Mouse (Mus musculus) bone marrow, adult 2 months (tissue): ENCODE results near the gene Sppl3. TPM values are rescaled to one million over a fixed set of nuclear protein-coding genes. Genes with fewer than 3 reads are reported as not detected.
"Not testable (repeated sequence)": the region's sequence is repeated elsewhere in the genome, so short reads cannot be mapped to it uniquely, and the experiment has no call there.

Source experiments
- H3K27ac ChIP-seq: fragments of 200-500 bp; 2 replicates; pipeline ENCODE4 v1.5.1; 2012; ENCODE audit warnings: low read depth, mild to moderate bottlenecking, control low read depth, inconsistent platforms, low read length; ENCODE audit not compliant: control insufficient read depth, poor library complexity, insufficient read depth
- H3K4me1 ChIP-seq: fragments of 200-500 bp; 2 replicates; pipeline ENCODE4 v1.6.1; 2011; ENCODE audit warnings: low read length; ENCODE audit not compliant: control insufficient read depth, insufficient read depth
- H3K4me3 ChIP-seq: fragments of 200-500 bp; replicated peaks from 2 replicates; pipeline ENCODE3; 2011; ENCODE audit warnings: mild to moderate bottlenecking, low read depth, low read length, control low read depth; ENCODE audit not compliant: control insufficient read depth
- CTCF ChIP-seq: fragments of 200-500 bp; IDR thresholded peaks from 2 replicates; pipeline ENCODE4 v1.5.1; 2011; ENCODE audit warnings: low read length, control low read depth; ENCODE audit not compliant: control insufficient read depth, insufficient read depth
- POLR2A ChIP-seq: fragments of 200-500 bp; IDR thresholded peaks from 2 replicates; pipeline ENCODE4 v1.6.1; 2011; ENCODE audit warnings: low read depth, mild to moderate bottlenecking, control low read depth, low read length, borderline replicate concordance; ENCODE audit not compliant: control insufficient read depth
- WGBS: fragments of 180-500 bp; shearing (Covaris S2); methylation state at CpG from one replicate; pipeline ENCODE4 v1.1.7; 2018; 5-methylcytosine and 5-hydroxymethylcytosine counted together
- polyA plus RNA-seq: library from polyadenylated mRNA; stranded (reverse); fragments of >200 nt; gene quantifications from 2 replicates; pipeline ENCODE4 v1.2.4, GENCODE M21; 2011; ENCODE audit warnings: low replicate concordance; ENCODE audit not compliant: missing spikeins, insufficient read depth, insufficient read length

The Sppl3 gene
- polyA plus RNA-seq, 1 experiment = 44.8 TPM

DNA sequence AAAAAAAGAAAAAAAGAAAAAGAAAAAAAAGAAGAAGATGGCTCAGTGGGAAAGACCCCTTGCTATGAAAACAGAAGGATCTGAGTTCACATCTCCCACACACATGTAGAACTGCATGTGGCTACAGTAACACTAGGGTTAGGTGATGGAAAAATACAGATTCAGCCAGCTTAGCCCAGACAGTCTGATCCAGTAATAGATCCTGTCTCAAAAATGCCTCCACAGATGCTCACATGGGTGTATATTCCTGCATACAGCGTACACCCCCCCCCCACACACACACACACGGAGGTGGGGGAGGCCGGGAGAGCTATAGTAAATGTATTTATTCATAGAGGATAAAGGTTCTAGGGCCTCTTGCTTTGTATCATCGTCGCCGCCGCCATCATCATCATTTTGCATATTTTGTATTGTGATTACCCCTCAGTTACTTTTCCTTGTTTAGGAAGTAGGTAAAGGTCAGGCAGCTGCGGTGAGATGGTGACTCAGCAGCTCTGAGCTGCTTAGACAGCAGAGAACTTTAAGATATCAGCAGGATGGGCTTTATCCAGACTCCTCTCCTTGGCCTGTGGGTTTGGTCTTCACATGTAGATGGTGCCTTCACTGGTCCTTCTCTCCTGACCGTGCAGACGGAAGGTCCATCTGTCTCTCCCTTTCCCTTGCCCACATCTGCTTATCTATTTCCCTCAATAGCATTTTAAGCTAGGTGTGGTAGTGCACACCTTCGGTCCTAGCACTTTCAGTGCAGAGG lies 57.9 kb downstream of the Sppl3 start:
- TF ChIP-seq POLR2A = no peak
- TF ChIP-seq CTCF = no peak
- H3K4me1 ChIP-seq = peaks cover 13% of the 10 kb centered on the region
- H3K4me3 ChIP-seq = no peak overlapping the region
- WGBS = 42% methylated on average over 11 of the region's 11 CpGs
- H3K27ac ChIP-seq = peak overlapping the region; percentile 72; the same call in 1 of the 2 replicates

DNA sequence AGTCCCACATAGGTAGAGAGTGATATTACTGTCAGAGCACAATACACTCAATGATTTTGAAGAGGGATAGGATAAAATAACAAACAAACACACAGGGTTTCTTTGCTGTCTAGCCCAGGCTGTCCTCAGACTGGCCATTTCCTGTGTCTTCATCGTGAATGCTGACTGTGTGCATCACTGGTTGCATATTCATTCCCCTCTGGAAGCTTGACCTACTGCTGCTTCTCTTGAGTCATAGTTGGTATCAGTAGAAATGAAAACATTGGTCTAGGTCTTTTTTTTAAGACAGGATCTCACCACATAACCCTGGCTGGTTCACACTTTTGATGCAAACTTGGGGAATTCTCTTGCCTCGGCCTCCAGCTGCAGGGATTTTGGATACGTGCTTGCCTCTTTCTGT lies 58.7 kb downstream of the Sppl3 start:
- peaks cover 13% of the 10 kb centered on the region for H3K4me1 ChIP-seq
- H3K27ac ChIP-seq = no peak overlapping the region
- 67% methylated on average over 3 of the region's 3 CpGs for WGBS
- TF ChIP-seq POLR2A (no peak), CTCF (no peak)
- H3K4me3 ChIP-seq = no peak overlapping the region

DNA sequence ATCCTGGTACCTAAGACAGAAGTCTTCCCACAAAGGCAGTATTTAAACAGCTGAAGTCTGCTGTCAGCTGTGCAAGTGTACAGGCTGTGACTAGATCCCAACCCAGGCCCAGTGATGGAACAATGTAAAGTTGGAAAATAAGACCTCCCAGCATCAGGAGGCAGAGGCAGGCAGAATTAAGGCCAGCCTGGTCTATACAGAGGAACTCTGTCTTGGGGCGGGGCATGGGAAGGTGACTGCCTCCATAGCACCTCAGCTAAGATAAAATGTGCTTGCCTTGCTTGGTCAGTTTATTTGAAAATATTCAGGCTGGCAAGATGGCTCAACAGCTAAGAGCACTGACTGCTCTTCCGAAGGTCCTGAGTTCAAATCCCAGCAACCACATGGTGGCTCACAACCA lies 59.5 kb downstream of the Sppl3 start:
- 93% methylated on average over 2 of the region's 2 CpGs for WGBS
- peak overlapping the region; percentile 74 for H3K27ac ChIP-seq
- no peak for TF ChIP-seq CTCF
- no peak for TF ChIP-seq POLR2A
- H3K4me3 ChIP-seq = no peak overlapping the region
- H3K4me1 ChIP-seq = peaks cover 13% of the 10 kb centered on the region

DNA sequence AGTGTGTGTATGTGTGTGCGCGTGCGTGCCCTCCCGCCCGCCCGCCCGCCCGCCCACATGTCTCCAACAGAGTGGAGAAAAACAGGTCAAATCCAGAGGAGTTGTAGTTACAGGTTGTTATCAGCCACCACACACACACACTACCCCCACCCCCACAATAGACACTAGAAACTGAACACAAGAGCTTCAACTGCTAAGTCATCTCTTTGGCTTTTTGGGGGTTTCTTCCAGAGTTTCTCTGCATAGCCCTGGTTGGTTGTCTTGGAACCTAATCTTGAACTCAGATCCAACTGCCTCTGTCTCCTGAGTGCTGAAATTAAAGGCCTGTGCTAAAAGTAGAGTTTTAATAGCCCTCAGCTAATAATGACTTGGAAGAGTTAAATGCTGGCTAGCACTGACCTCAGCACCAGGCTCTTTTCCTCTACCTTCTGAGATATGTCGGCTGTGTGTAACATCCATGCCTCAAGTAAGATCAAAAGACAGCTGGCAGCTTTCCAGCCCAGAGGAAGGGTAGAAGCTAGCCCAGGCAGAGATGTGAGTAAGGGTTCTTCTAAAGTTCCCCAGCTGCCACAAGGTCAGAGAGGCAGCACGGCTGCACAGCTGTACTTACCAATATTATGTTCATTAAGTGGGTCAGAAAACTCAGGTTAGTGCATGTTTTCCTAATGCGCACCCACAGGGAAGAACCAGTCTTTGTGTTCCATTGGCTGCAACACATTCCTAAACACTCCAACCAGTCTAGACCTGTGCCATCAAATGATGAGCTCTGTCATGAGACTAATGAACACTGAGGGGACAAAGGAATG lies 60.4 kb downstream of the Sppl3 start:
- H3K4me1 ChIP-seq = peaks cover 13% of the 10 kb centered on the region
- peak overlapping the region; percentile 89 for H3K27ac ChIP-seq
- no peak overlapping the region for H3K4me3 ChIP-seq
- TF ChIP-seq CTCF (no peak), POLR2A (no peak)
- 55% methylated on average over 11 of the region's 11 CpGs for WGBS

DNA sequence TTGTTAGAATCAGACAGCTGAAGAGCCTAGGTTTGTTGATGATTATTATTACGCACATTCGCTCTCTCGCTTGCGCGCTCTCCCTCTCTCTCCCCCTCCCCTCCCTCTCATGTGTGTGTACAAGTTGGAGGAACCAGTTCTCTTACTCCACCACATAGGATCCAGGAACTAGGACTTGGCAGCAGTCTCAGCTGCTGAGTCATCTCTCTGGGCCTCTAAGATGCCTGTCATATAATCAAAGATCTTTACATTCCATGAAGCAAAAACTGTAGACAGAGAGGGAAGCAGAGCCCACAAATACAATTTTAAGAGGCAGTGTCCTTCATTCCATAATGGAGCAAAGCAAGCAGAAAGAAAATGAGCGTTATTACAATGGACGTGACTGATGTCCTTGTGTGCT lies 61.2 kb downstream of the Sppl3 start:
- TF ChIP-seq POLR2A (no peak), CTCF (no peak)
- Histone ChIP-seq H3K4me1 (peaks cover 13% of the 10 kb centered on the region), H3K27ac (peak overlapping the region; percentile 89), H3K4me3 (no peak overlapping the region)
- 24% methylated on average over 7 of the region's 7 CpGs for WGBS

DNA sequence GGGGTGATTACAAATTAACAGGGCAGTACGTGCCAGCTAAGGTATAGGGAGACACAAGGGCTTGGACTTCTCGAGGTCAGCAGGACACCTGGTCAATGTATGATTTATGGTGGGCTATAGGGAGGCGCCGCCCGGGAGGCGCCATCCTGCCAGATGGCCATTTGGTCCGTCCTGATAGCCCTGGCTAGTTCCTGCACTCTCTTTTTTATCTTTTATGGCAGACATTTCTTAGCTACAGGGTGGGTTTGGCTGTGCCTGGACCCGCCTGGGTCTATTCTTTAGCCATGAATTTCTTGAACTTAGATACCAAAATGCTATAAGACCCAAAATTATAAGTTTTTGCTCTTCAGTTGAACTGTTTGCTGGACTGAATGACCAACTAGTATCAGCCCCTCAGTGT lies 62.4 kb downstream of the Sppl3 start:
- not testable (repeated sequence) for H3K4me3 ChIP-seq
- Histone ChIP-seq H3K4me1 (peaks cover 11% of the 10 kb centered on the region), H3K27ac (peak overlapping the region; percentile 42; the same call in 1 of the 2 replicates)
- WGBS = 67% methylated on average over 8 of the region's 8 CpGs

DNA sequence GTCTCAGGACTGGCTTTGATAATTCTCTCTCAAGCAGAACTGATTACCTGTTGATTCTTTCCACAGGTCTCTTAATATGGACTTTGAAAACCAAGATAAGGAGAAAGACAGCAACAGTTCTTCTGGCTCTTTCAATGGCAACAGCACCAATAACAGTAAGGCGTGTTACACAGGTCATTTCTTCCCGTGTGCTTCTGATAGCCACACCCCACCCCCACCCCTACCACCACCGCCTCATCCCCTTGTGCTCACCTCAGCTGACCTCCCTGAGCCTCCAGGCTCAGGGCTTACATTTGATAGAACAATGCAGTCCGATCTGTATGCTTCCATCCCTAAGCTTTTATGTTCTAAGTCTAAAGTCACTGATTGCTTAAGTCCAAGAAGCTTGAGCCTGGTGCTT lies 63.8 kb downstream of the Sppl3 start:
- no peak for TF ChIP-seq POLR2A
- no peak for TF ChIP-seq CTCF
- Histone ChIP-seq H3K4me3 (no peak overlapping the region), H3K27ac (0 out of 2 replicates have a peak overlapping the region, but pooled peaks have one; percentile 12), H3K4me1 (peaks cover 8% of the 10 kb centered on the region)
- 67% methylated on average over 4 of the region's 4 CpGs for WGBS

DNA sequence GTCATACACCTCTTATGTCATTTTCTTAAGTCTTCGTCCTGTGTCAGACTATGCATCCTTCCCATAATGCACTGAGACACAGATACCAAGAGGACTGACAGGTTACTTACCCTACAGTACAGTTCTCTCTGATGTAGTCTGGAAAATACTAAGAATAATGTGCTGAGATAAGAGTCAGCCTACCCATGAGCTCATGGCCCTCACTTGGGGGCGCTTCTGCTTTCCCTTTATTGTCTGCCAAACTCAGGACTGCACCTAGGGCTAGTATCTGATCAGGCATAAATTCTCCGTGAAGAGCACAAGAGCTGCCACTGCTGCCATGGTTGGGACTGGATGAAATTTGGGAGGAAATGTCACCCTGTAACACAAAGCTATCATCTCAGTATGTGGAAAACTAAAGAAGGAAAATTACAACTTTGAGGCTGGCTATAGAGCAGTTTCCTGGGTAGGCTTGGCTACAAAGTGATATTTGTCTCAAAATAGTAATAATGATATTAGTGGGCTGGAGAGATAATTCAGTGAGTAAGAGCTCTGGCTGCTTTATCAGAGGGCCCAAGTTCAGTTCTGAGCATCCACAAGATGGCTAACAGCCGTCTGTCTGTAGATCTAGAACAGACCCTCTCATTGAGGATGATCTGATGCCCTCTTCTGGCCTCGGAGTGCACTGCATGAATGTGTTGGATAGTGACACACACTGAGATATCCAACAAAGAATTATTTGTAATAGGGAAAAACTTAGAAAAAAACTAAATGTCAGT lies 65.4 kb downstream of the Sppl3 start:
- Histone ChIP-seq H3K4me1 (peaks cover 7% of the 10 kb centered on the region), H3K27ac (no peak overlapping the region), H3K4me3 (no peak overlapping the region)
- 41% methylated on average over 5 of the region's 5 CpGs for WGBS
- TF ChIP-seq POLR2A (no peak), CTCF (peak; percentile 64)
